Mouse (Mus musculus): ENCODE measurements around the gene Spo11. TPM values are rescaled to one million over a fixed set of nuclear protein-coding genes. Genes with fewer than 3 reads are reported as not detected.
A peak's percentile ranks its signal among the peaks of the same experiment; 100 is the strongest.

The Spo11 gene
- polyA plus RNA-seq, 1 experiment: not detected

- no peak within 1 kb of the TSS for H3K27ac ChIP-seq (ENCODE audit: insufficient read depth, low read length)
- H3K4me1 ChIP-seq (ENCODE audit: control insufficient read depth, insufficient read depth, low read length): peaks cover 3% of the 10 kb centered on the region
- TF ChIP-seq POLR2A (IDR thresholded peaks at IDR 0.05; ENCODE audit: low read depth, low read length): no peak
- no peak for TF ChIP-seq CTCF (IDR thresholded peaks at IDR 0.05; ENCODE audit: borderline replicate concordance, insufficient read depth, low read length)
- H3K4me3 ChIP-seq (ENCODE audit: insufficient read depth, low read length): peak within 1 kb of the TSS; percentile 30; the same call in 1 of the 2 replicates
Observed at GRCm38 (mm10) chr2:173020430-173020829, 42.9 kb downstream of the Spo11 start, which contains the start of gene Rbm38. Rbm38 (plus strand) TSS chr2:173020498.

GRCm38 (mm10) chr2:173021633-173022055, 44.1 kb downstream of the Spo11 start:
- peak overlapping the region; percentile 61 for H3K4me3 ChIP-seq (ENCODE audit: insufficient read depth, low read length)
- peak; percentile 93 for TF ChIP-seq POLR2A (IDR thresholded peaks at IDR 0.05; ENCODE audit: low read depth, low read length)
- TF ChIP-seq CTCF (IDR thresholded peaks at IDR 0.05; ENCODE audit: borderline replicate concordance, insufficient read depth, low read length): no peak
- H3K27ac ChIP-seq (ENCODE audit: insufficient read depth, low read length): no peak overlapping the region
- H3K4me1 ChIP-seq (ENCODE audit: control insufficient read depth, insufficient read depth, low read length): peaks cover 3% of the 10 kb centered on the region

- Histone ChIP-seq H3K4me3 (ENCODE audit: insufficient read depth, low read length) (peak overlapping the region; percentile 61), H3K27ac (ENCODE audit: insufficient read depth, low read length) (no peak overlapping the region), H3K4me1 (ENCODE audit: control insufficient read depth, insufficient read depth, low read length) (peaks cover 3% of the 10 kb centered on the region)
Observed at GRCm38 (mm10) chr2:173022056-173022681, 44.7 kb downstream of the Spo11 start.

GRCm38 (mm10) chr2:173022813-173023212, 45.3 kb downstream of the Spo11 start:
- Histone ChIP-seq H3K4me1 (ENCODE audit: control insufficient read depth, insufficient read depth, low read length) (peaks cover 3% of the 10 kb centered on the region), H3K4me3 (ENCODE audit: insufficient read depth, low read length) (peak overlapping the region; percentile 61), H3K27ac (ENCODE audit: insufficient read depth, low read length) (no peak overlapping the region)
- TF ChIP-seq CTCF (IDR thresholded peaks at IDR 0.05; ENCODE audit: borderline replicate concordance, insufficient read depth, low read length) (no peak), POLR2A (IDR thresholded peaks at IDR 0.05; ENCODE audit: low read depth, low read length) (no peak)

More at GRCm38 (mm10) chr2:173022056-173022681, 44.7 kb downstream of the Spo11 start:
- TF ChIP-seq POLR2A (IDR thresholded peaks at IDR 0.05; ENCODE audit: low read depth, low read length): no peak
- no peak for TF ChIP-seq CTCF (IDR thresholded peaks at IDR 0.05; ENCODE audit: borderline replicate concordance, insufficient read depth, low read length)

- Histone ChIP-seq H3K27ac (ENCODE audit: insufficient read depth, low read length) (no peak overlapping the region), H3K4me1 (ENCODE audit: control insufficient read depth, insufficient read depth, low read length) (peaks cover 3% of the 10 kb centered on the region), H3K4me3 (ENCODE audit: insufficient read depth, low read length) (peak overlapping the region; percentile 61)
- no peak for TF ChIP-seq CTCF (IDR thresholded peaks at IDR 0.05; ENCODE audit: borderline replicate concordance, insufficient read depth, low read length)
- no peak for TF ChIP-seq POLR2A (IDR thresholded peaks at IDR 0.05; ENCODE audit: low read depth, low read length)
Observed at GRCm38 (mm10) chr2:173023371-173023851, 45.9 kb downstream of the Spo11 start.

- H3K4me1 ChIP-seq (ENCODE audit: control insufficient read depth, insufficient read depth, low read length): peaks cover 3% of the 10 kb centered on the region
- TF ChIP-seq POLR2A (IDR thresholded peaks at IDR 0.05; ENCODE audit: low read depth, low read length): no peak
- TF ChIP-seq CTCF (IDR thresholded peaks at IDR 0.05; ENCODE audit: borderline replicate concordance, insufficient read depth, low read length): no peak
- no peak overlapping the region for H3K27ac ChIP-seq (ENCODE audit: insufficient read depth, low read length)
- H3K4me3 ChIP-seq (ENCODE audit: insufficient read depth, low read length): no peak overlapping the region
Observed at GRCm38 (mm10) chr2:173023966-173024365, 46.5 kb downstream of the Spo11 start.

- no peak overlapping the region for H3K27ac ChIP-seq (ENCODE audit: insufficient read depth, low read length)
- TF ChIP-seq POLR2A (IDR thresholded peaks at IDR 0.05; ENCODE audit: low read depth, low read length): no peak
- TF ChIP-seq CTCF (IDR thresholded peaks at IDR 0.05; ENCODE audit: borderline replicate concordance, insufficient read depth, low read length): no peak
- no peak overlapping the region for H3K4me3 ChIP-seq (ENCODE audit: insufficient read depth, low read length)
- H3K4me1 ChIP-seq (ENCODE audit: control insufficient read depth, insufficient read depth, low read length): peaks cover 3% of the 10 kb centered on the region
Observed at GRCm38 (mm10) chr2:173024392-173024791, 46.9 kb downstream of the Spo11 start.

GRCm38 (mm10) chr2:173024938-173025337, 47.4 kb downstream of the Spo11 start:
- TF ChIP-seq POLR2A (IDR thresholded peaks at IDR 0.05; ENCODE audit: low read depth, low read length) (no peak), CTCF (IDR thresholded peaks at IDR 0.05; ENCODE audit: borderline replicate concordance, insufficient read depth, low read length) (no peak)
- Histone ChIP-seq H3K4me3 (ENCODE audit: insufficient read depth, low read length) (no peak overlapping the region), H3K27ac (ENCODE audit: insufficient read depth, low read length) (no peak overlapping the region), H3K4me1 (ENCODE audit: control insufficient read depth, insufficient read depth, low read length) (peaks cover 3% of the 10 kb centered on the region; the same call in 1 of the 2 replicates)

- peaks cover 3% of the 10 kb centered on the region; the same call in 1 of the 2 replicates for H3K4me1 ChIP-seq (ENCODE audit: control insufficient read depth, insufficient read depth, low read length)
Observed at GRCm38 (mm10) chr2:173026286-173026685, 48.8 kb downstream of the Spo11 start.

GRCm38 (mm10) chr2:173026688-173027131, 49.2 kb downstream of the Spo11 start:
- Histone ChIP-seq H3K4me1 (ENCODE audit: control insufficient read depth, insufficient read depth, low read length) (peaks cover 3% of the 10 kb centered on the region; the same call in 1 of the 2 replicates), H3K4me3 (ENCODE audit: insufficient read depth, low read length) (no peak overlapping the region), H3K27ac (ENCODE audit: insufficient read depth, low read length) (no peak overlapping the region)
- no peak for TF ChIP-seq CTCF (IDR thresholded peaks at IDR 0.05; ENCODE audit: borderline replicate concordance, insufficient read depth, low read length)
- no peak for TF ChIP-seq POLR2A (IDR thresholded peaks at IDR 0.05; ENCODE audit: low read depth, low read length)

More at GRCm38 (mm10) chr2:173026286-173026685, 48.8 kb downstream of the Spo11 start:
- Histone ChIP-seq H3K4me3 (ENCODE audit: insufficient read depth, low read length) (no peak overlapping the region), H3K27ac (ENCODE audit: insufficient read depth, low read length) (no peak overlapping the region)
- no peak for TF ChIP-seq CTCF (IDR thresholded peaks at IDR 0.05; ENCODE audit: borderline replicate concordance, insufficient read depth, low read length)
- TF ChIP-seq POLR2A (IDR thresholded peaks at IDR 0.05; ENCODE audit: low read depth, low read length): no peak
